Mouse (Mus musculus) cerebellum, postnatal 14 days (tissue): ENCODE measurements around the gene Plvap.

Experiments used
- DNase-seq, 2 experiments: peaks; one replicate each; pipeline ENCODE4 v3.0.0; 2021; ENCODE audit warnings: mixed read lengths in 2 of 2

Plvap gene

DNA sequence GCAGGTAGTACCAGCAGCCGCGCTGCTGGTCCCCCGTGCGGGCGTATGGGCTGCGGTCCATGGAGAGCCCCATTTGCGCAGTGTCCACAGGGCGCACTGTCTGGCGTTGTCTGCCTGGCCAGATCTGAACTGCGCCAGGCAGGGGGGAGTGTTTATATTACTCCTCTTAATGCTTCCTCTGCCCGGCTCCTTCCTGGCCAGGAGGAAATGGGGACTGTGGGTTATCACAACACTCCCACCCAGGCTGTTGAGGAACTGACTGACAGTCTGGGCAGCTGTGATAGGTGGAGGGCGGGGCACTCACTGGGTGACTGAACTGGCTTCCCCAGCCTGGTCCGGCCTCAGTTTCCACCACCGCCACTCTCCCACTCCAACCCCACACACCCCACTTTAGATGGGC, at the start of gene Plvap:
Gene Plvap, minus strand, starts transcription at position 109 of the 400 bp plus-strand sequence.
- no peak for DNase-seq

- DNase-seq, result no peak
These were observed 49.2 kb upstream of the Plvap start for GRCm38 (mm10) chr8:71560765-71561164.

GRCm38 (mm10) chr8:71560071-71560470, 48.5 kb upstream of the Plvap start:
- no peak for DNase-seq

GRCm38 (mm10) chr8:71558958-71559690, 47.6 kb upstream of the Plvap start:
- peak in 1 of 2 experiments; percentile 51 for DNase-seq

- no peak for DNase-seq
These were observed 46.8 kb upstream of the Plvap start, which contains the start of gene Tmem221 for GRCm38 (mm10) chr8:71558071-71558957. Tmem221 (minus strand) TSS chr8:71558871.

DNA sequence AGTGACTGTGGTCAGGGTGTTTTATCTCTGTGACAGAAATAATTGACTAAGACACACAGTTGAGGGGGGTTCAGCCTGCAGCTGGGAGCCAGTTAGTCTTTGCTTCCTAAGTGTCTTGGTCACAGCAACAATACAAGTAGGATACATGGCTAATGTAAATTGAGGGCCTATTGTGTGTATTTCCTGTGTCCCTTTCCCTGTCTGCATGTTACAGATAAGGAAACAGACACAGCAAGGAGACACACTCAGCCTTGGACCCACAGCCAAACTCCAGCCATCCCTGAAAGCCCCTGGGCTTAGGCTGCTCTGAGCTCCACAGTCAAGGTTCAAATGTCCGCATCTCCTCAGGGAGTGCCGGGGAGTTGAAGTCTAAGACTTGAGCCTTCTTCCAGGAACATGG, 43.1 kb upstream of the Plvap start:
- no peak for DNase-seq

DNA sequence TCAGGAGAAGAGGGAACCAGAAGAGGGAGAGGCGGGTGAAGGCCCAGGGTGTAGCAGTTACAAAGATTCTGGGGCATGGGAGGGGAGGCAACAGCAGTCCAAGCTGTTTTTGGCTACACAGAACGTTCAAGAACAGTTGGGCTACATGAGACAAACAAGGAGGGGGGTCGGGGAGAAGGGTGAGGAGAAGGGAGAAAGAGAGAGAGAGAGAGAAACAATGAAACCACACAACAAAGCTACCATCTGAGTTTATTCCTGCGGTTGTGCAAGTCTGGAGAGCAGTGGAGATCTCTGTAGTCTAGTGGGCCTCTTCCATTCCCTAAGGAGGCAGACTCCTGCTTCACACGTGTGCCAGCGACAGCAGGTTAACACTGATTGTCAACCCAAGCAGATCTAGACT, 42.4 kb upstream of the Plvap start:
- DNase-seq, result no peak

DNA sequence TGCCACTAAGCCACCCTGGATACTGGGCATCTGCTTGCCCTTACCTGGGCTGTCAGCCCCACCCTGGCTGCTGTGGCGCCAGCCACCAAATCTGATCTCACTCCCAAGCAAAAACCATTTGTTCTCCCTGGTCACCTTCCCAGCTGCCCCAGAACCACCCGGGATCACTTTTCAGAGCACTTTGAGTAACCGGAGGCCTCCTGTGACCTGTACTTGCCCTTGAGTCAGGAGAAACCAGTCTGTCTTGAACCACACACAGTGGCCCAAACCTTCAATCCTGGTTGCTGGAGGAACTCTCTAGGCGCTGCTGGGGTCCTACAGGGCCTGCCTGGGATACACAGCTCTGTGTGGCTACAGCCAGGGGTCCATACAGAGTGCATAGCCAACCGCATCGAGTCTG, 41.2 kb upstream of the Plvap start:
- DNase-seq, result no peak

DNA sequence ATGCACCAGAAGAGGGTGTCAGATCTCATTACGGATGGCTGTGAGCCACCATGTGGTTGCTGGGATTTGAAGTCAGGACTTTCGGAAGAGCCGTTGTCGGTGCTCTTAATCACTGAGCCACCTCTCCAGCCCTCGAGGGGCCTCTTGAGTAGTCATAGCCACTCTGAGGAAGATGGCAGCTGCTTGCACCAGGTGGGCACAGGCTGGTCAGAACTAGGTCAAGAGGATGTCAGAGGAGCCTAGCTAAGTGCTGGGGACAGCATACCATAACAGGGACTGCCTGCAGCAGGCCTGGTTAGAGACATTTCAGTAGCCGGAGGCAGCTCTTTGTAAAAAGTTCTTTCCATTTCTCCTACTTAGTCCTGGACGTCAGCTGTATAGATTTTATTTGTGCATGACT, 39.2 kb upstream of the Plvap start:
- no peak for DNase-seq

DNA sequence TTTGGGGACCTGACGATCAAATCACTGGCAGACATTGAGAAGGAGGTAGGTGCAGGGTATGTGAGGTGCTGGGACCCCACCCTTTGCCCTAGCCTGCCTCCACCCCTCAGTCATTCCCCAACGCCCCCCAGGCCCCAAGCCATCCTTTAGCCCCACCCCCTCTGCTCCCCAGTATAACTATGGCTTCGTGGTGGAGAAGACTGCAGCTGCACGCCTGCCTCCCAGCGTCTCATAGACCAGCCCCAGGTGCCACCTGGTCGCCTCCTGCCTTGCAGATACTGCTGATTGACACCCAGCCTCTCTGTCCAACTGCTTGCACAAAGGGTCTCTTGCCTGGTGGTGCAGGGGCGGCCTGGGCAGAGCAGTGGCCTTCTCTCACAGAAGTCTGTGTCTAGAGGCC, 36.0 kb upstream of the Plvap start:
- no peak for DNase-seq

DNA sequence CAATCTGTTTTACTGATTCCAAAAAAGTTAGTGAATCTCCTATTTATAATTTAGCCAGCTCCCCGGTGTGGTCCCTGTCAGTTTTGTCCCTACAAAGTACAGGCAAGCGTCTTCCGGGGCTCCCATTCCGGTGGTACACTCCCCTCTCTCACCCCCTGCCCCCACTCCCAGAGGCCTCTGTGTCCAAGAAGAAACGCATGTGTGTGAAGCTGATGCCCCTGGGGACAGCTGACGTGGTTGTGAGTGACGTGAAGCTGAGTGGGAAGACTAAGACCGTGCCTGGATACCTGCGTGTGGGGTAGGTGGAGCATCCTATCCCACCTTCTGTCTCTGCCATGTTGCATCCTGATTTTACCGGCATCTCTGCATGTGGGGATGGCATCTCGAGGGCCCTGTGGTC, 33.5 kb upstream of the Plvap start:
- DNase-seq, result no peak

GRCm38 (mm10) chr8:71543755-71544154, 32.2 kb upstream of the Plvap start:
- no peak for DNase-seq

GRCm38 (mm10) chr8:71542632-71543343, 31.2 kb upstream of the Plvap start, which contains the start of gene Mvb12a:
Mvb12a (plus strand) TSS chr8:71542922.
- DNase-seq, result peak; percentile 96 to 97

DNA sequence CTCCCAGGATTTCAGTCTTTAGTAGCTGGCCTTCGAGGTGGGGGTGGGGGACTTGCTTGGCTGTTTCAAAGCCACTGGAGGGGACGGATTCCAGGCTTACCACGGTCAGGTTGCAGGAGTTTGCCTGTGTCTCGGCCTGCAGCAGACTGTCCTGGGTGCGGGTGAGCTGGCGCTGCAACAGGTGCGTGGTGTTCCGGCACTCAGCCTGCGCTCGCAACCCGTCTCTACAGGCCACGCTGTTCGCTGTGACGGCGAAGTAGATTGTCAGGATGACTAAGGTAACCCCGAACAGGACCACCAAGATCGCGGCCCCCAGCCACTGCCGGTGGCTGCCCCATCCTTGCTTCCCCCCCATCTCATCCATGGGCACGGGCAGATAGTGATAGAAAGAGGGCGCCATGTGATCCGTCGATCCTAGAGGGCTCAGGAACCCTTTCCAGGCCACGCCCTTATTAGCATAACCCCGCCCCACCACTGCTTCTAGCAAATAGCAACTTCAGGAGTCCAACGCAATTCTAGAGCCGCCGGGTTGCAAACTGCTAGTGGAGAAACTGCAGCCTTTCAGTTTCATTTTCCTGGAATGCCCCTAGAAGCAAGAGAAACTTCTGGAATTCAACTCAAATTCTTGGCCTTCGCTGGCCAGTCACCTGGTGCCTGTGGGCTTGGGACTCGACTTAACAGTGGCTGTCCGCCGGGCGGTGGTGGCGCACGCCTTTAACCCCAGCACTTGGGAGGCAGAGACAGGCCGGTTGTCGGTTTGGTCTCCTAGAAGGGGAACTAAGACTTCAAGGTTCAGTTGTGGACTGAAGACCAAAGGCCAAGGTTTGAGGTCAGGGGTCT, 25.7 kb upstream of the Plvap start, which contains the start of gene Bst2:
Gene Bst2, minus strand, starts transcription at position 429 of the 840 bp plus-strand sequence.
- no peak for DNase-seq

DNA sequence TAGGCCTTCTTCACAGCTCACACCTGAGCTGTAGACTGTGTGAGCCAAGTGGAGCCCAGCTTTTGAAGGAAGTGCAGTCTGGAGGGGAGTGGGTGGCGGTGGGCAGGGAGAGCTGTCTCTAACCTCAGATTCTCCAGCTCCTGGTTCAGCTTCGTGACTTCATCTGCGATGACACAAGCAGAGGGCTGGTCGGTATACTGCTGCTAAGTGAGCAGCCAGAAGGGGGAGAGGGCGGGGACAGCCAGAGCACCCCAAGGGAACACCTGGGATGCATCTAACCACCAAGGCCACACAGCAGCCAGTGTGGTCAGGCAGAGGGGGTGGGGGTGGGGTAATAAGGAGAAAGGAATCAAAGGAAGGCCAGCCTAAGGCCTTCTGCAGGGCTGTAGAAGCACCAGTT, 24.1 kb upstream of the Plvap start:
- no peak for DNase-seq

DNA sequence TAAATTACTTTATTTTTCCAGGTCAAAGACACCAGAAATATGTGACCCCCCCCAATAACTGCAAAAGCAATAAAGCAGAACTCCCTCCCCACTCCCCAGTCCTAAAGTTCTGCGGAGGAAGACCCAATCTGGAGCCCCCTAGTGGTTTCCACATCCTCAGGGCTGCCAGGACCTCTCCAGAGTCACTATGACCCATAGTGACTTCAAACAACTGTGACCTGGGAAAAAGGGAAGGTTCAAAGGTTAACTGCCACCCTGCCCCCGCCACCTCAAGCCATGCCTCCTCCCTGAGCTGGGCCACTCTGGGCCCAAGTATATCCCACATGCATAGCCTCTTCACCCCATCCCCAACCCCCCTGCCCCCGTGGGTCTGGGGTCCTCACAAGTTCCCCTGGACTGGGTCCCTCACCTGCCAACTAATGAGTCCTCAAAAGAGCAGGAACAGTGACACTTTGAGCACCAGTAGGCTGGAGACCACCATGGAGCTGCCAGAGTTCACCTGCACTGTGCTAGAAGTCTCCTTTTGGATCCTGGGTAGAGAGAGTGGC, 22.8 kb upstream of the Plvap start:
- DNase-seq, result no peak

DNA sequence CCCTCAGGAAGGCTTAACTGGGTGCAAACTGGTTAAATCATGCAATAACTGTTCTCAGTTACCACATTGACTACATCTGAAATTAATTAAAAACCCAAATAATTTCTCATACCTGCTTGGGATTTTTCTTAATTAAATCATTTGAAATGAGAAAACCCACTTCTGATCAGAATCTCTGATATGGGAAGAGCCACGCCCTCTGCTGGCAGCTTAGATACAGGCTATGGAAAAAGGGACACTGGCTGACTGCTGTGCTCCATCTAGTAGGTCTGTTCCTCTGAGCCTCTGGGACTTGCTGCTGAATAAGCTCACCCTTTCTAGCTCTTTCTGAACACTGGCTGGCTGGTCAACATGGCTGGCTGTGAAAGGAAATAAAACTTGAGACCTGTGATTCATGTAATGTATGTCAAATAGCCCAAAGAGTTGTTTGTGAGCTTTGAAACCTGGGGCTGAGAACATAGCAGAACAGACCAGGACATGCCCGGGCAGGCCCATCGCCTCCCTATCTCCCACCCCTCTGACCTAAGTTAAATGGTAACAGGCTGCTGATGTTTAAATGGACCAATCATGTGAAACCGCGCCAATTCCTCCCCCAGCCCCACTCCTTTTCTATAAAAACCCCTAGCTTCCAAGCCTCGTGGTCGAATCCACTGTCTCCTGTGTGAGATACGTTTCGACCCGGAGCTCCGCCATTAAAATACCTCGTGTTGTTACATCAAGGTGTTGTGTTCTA, 19.3 kb upstream of the Plvap start:
- peak; percentile 64 to 73 for DNase-seq

DNA sequence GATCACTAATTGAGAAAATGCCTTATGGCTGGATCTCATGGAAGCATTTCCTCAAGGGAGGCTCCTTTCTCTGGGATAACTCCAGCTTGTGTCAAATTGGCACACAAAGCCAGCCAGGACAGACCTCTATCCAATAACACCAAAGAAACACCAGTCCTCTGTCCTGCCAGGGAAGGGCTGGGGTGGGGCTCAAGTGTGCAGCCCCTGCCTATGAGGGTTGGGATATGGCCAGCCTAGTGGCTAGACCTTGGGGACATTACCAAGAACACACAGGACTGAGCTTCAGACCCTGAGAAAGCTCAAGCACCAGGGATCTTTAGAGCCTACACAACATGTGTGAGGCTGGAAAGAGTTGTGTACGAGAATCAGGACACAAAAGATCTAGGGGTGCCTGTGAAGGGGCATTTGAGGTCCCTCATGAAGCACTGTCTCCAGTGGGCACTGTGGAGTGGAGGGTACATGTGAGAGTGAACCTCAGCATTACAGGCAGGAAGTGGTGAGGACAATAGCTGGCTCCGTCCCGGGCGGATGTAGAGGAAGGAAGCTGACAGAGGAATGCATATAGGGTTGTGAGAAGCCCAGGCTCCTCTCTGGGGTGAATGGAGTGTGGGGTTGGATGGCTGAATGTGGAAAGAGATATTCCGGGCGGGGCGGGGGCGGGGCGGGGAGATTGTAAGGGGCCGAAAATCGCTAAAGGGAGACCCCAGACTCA, 17.0 kb upstream of the Plvap start:
- no peak for DNase-seq

GRCm38 (mm10) chr8:71527162-71527870, 15.8 kb upstream of the Plvap start:
- no peak for DNase-seq

GRCm38 (mm10) chr8:71526272-71526671, 14.7 kb upstream of the Plvap start:
- no peak for DNase-seq
